Mouse (Mus musculus): ENCODE results near the gene Nyap1. TPM values are rescaled to one million over a fixed set of nuclear protein-coding genes. Genes with fewer than 3 reads are reported as not detected.

The Nyap1 gene
- 3.1 and 4.1 TPM in 2 replicates for polyA plus RNA-seq (2012; rRNA removed)

DNA sequence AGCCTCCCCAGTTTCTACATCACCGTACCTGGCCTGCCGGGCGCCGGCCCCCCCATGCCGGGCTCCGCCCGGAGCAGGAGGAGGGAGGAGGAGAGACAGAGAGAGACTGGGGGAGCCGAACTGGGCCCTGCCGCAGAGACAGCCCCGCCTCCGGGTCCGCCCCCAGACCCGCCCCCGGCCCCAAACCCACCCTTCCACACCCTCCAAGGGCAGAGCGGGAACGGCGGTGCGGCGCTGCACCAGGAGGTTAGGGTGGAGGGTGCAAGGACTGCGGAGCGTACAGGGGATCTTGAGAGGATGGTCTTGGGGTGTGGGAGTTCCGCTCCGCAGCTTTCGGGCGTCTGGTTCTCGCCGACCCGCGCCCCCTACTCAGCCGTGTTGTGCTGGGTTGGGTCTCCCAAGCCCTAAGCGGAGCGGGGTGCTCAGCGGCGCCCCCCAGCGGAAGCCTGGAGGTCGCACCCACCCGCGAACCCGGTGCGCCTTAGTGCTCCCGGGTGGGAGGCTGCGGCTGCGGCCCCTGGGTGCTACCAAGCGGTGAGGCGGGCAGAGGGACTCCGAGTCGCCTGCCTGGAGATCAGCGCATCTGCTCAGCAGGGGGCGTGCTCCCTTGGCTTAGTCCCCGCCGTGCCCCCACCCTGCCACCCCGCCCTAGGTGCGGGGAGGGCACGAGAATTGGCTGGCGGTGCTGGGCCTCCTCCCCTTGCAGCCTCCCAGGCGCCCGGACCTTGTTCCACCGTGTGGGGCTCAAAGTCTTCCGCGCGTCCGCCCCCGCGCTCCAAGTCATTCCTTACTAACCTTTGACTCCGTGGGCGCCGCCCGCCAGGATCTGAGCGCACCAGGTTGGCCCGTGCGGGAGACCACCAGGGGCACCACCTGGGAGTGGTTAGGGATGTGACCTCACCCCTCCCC, at the start of gene Nyap1:
Nyap1 (minus strand) TSS at position 585 of the 909 bp plus-strand sequence.
- no peaks in the 10 kb centered on the region for H3K36me3 ChIP-seq (ENCODE audit: control insufficient read depth, insufficient read depth, low read length)
- TF ChIP-seq POLR2A (IDR thresholded peaks at IDR 0.05; ENCODE audit: low read depth, low read length) (peak; percentile 32), CTCF (conservative IDR thresholded peaks at IDR 0.05; ENCODE audit: insufficient read depth, insufficient read length, low read depth, low read length) (peak; percentile 36)
- H3K27ac ChIP-seq (ENCODE audit: insufficient read depth, low read depth, low read length) = peak within 1 kb of the TSS; percentile 64
- peak within 1 kb of the TSS; percentile 71 for H3K4me3 ChIP-seq (ENCODE audit: insufficient read depth, low read depth, low read length)
- H3K27me3 ChIP-seq (replicated peaks; ENCODE audit: control insufficient read depth, insufficient read depth, low read length) = no peaks in the 10 kb centered on the region
- 1% methylated on average over 66 of the region's 71 CpGs for WGBS
- peak; percentile 93 for DNase-seq
- H3K4me1 ChIP-seq (ENCODE audit: control insufficient read depth, insufficient read depth, low read length) = 0 out of 2 replicates have a peak, but pooled peaks cover 3% of the 10 kb centered on the region

DNA sequence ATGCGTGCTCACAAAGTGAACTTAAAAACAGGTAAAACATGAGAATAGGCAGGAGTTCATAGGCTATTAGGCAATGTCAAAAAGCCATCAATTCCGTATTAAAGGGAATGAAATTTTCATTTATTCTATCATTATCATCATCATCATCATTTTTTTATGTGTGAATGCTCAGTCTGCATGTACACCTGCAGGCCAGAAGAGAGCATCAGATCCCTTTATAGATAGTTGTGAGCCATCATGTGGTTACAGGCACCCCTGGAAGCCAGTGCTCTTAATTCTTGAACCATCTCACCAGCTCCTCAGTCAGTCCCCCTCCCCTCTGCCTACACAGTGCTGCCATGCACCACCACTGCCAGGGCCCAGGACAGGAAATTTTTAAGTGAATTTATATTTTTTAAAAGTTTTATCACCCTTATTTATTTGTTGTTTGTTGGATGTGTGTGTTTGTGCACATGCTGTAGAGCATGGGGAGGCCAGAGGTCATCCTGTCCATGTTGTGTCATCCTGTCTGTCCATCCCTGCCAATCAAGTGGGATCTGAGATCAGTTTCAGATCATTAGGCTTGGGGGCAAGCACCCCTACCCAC, 47.6 kb upstream of the Nyap1 start:
- no peak for TF ChIP-seq CTCF (conservative IDR thresholded peaks at IDR 0.05; ENCODE audit: insufficient read depth, insufficient read length, low read depth, low read length)
- TF ChIP-seq POLR2A (IDR thresholded peaks at IDR 0.05; ENCODE audit: low read depth, low read length) = no peak
- no peaks in the 10 kb centered on the region for H3K27me3 ChIP-seq (replicated peaks; ENCODE audit: control insufficient read depth, insufficient read depth, low read length)
- H3K36me3 ChIP-seq (ENCODE audit: control insufficient read depth, insufficient read depth, low read length) = no peaks in the 10 kb centered on the region
- H3K4me1 ChIP-seq (ENCODE audit: control insufficient read depth, insufficient read depth, low read length) = peaks cover 14% of the 10 kb centered on the region
- H3K27ac ChIP-seq (ENCODE audit: insufficient read depth, low read depth, low read length) = no peak overlapping the region
- WGBS = 93% methylated on average over 2 of the region's 2 CpGs
- no peak overlapping the region for H3K4me3 ChIP-seq (ENCODE audit: insufficient read depth, low read depth, low read length)
- no peak for DNase-seq

DNA sequence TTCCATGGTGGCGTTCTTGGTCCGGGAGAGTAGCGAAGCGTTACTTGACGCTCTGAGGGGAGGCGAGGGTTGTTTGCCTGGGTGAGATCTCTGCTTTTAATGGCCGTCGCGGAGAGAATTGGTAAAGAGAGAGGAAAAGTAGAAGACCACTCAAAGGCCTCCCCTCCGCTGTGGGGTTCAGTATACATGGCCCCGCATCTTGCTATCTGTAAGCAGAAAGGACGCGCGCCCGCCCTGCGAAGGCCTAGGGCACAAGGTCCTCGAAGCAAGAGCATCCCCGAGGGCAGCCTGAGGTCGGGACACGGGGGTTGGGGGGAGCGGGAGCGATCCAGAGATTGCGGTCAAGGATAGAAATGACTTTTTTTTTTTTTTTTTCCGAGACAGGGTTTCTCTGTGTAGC, 46.8 kb upstream of the Nyap1 start:
- Histone ChIP-seq H3K27me3 (replicated peaks; ENCODE audit: control insufficient read depth, insufficient read depth, low read length) (no peaks in the 10 kb centered on the region), H3K4me3 (ENCODE audit: insufficient read depth, low read depth, low read length) (0 out of 2 replicates have a peak overlapping the region, but pooled peaks have one; percentile 3), H3K36me3 (ENCODE audit: control insufficient read depth, insufficient read depth, low read length) (no peaks in the 10 kb centered on the region), H3K27ac (ENCODE audit: insufficient read depth, low read depth, low read length) (no peak overlapping the region), H3K4me1 (ENCODE audit: control insufficient read depth, insufficient read depth, low read length) (peaks cover 16% of the 10 kb centered on the region)
- WGBS = 65% methylated on average over 24 of the region's 24 CpGs
- DNase-seq = no peak
- TF ChIP-seq POLR2A (IDR thresholded peaks at IDR 0.05; ENCODE audit: low read depth, low read length) (no peak), CTCF (conservative IDR thresholded peaks at IDR 0.05; ENCODE audit: insufficient read depth, insufficient read length, low read depth, low read length) (no peak)

DNA sequence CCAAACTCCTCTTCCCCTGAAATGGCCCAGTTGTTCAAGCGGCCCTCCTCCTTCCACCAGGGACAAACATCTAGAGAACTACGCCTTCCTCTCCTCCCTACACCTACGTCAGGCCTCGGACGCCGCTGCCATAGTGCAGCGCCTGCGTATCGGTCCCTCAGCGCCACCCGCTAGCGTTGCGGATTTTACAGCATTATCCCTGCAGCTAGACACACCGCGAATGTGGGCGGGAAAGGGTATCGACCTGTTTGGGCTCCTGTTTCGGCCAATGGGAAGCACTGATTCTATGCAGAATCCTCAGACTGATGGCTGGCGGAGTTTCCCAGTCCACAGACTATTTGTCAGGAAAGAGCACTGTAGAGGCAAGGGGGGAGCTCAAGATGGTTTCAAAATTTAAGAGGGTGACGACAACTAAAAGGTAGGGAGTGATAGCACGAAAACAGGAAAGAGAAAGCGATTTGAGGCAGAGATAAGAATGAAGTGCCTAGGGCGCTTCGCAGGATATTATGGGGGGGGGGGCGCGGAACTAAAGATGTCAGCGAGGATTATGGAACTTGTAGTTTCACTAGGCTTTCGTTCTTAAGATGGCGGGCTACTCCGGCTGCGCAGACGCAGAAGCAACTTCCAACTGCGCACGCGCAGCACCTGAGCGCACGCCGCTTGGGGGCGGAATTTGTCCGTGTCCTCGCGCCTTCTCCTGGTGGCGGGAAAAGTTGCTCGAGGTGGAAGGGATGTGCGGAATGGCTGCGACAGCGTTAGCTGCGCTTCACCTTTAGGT, 45.9 kb upstream of the Nyap1 start, which contains the start of the genes Mepce and Zcwpw1:
Mepce (minus strand) TSS at position 505 of the 778 bp plus-strand sequence.
Zcwpw1 (plus strand) TSS at position 648 of the 778 bp plus-strand sequence.
- WGBS = 1% methylated on average over 48 of the region's 48 CpGs
- peak; percentile 56 for TF ChIP-seq POLR2A (IDR thresholded peaks at IDR 0.05; ENCODE audit: low read depth, low read length)
- TF ChIP-seq CTCF (conservative IDR thresholded peaks at IDR 0.05; ENCODE audit: insufficient read depth, insufficient read length, low read depth, low read length) = peak; percentile 77
- Histone ChIP-seq H3K4me3 (ENCODE audit: insufficient read depth, low read depth, low read length) (peak within 1 kb of the TSS; percentile 78), H3K27me3 (replicated peaks; ENCODE audit: control insufficient read depth, insufficient read depth, low read length) (no peaks in the 10 kb centered on the region), H3K27ac (ENCODE audit: insufficient read depth, low read depth, low read length) (peak within 1 kb of the TSS; percentile 94), H3K4me1 (ENCODE audit: control insufficient read depth, insufficient read depth, low read length) (peaks cover 16% of the 10 kb centered on the region), H3K36me3 (ENCODE audit: control insufficient read depth, insufficient read depth, low read length) (no peaks in the 10 kb centered on the region; the same call in 1 of the 2 replicates)
- peak; percentile 97 for DNase-seq

DNA sequence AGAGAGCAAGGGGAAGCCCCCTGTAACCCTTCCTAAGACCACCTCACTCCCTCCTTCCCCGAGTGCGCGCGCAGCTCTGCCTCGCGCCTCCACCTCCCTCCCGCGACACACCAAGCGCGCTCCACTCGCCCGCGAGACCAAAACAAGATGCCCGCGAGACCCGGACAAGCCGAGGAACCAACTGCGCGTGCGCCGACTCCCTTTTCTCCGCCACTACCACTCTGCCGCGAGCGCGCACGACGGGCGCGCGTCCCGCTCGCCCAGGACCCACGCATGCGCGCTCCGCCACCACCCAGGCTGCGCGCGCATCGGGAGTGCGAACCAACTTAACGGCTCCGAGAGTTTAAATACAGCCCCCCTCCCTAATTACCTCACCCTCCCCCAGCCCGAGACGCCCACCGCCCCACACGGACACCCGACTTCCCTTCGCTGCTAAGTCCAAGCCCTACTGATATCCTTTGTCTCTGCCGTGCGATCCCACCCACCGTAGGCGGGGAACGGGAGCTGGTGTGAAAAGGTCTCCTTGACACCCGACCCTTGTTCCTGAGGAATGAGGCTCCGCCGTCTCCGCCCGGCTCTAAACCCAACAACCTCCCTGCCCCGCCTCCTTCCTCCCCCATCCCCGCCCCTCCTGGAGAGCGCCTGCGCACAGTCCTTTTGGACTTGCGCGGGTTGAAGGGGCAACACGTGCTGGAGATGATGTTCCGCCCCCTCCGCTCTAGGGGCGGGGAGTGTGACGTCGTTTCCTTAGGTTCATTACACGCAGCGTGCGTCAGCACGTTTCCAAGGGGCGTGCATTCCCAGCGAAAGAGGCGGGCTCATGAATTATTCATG, 44.9 kb upstream of the Nyap1 start:
- H3K4me3 ChIP-seq (ENCODE audit: insufficient read depth, low read depth, low read length) = peak overlapping the region; percentile 61
- peak; percentile 100 for DNase-seq
- under 1% methylated on average over 79 of the region's 79 CpGs for WGBS
- no peaks in the 10 kb centered on the region; the same call in 1 of the 2 replicates for H3K36me3 ChIP-seq (ENCODE audit: control insufficient read depth, insufficient read depth, low read length)
- no peaks in the 10 kb centered on the region for H3K27me3 ChIP-seq (replicated peaks; ENCODE audit: control insufficient read depth, insufficient read depth, low read length)
- TF ChIP-seq POLR2A (IDR thresholded peaks at IDR 0.05; ENCODE audit: low read depth, low read length) (peak; percentile 98), CTCF (conservative IDR thresholded peaks at IDR 0.05; ENCODE audit: insufficient read depth, insufficient read length, low read depth, low read length) (no peak)
- H3K4me1 ChIP-seq (ENCODE audit: control insufficient read depth, insufficient read depth, low read length) = peaks cover 16% of the 10 kb centered on the region
- H3K27ac ChIP-seq (ENCODE audit: insufficient read depth, low read depth, low read length) = peak overlapping the region; percentile 97

All from kidney, adult 2 months (tissue).